Mouse (Mus musculus) kidney, postnatal 36 days (tissue): ENCODE measurements at regions not wholly inside any gene's neighbourhood (a gene's known extent, or its start where the extent isn't known, plus 50 kb on each side); places are given as distances from the start of the nearest gene placed in this dataset.

Experiments
- DNase-seq, 2 experiments: peaks; one replicate each; pipeline ENCODE4 v3.0.0; 2021 to 2022; ENCODE audit warnings: mixed read lengths in 2 of 2

- DNase-seq = peak; percentile 23 to 68
Measured at GRCm38 (mm10) chr14:8935121-8935520, 269.1 kb upstream of the 4930452B06Rik start.
